Mouse (Mus musculus): ENCODE data around the gene Ppp1r14d. TPM values are rescaled to one million over a fixed set of nuclear protein-coding genes. Genes with fewer than 3 reads are reported as not detected.

Ppp1r14d gene
- polyA plus RNA-seq, 1 experiment = 0.13 TPM

- H3K4me3 ChIP-seq = no peak overlapping the region
- no peaks in the 10 kb centered on the region for H3K36me3 ChIP-seq (ENCODE audit: control insufficient read depth, insufficient read depth)
- peaks cover 10% of the 10 kb centered on the region for H3K27me3 ChIP-seq (ENCODE audit: control insufficient read depth, insufficient read depth, insufficient read length)
- TF ChIP-seq TCF3 (IDR thresholded peaks at IDR 0.05; ENCODE audit: insufficient read length, low read depth) (no peak), SRF (IDR thresholded peaks at IDR 0.05; ENCODE audit: control insufficient read depth, insufficient read length, low read depth) (no peak), USF1 (IDR thresholded peaks at IDR 0.05; ENCODE audit: low read depth) (no peak), MAX (IDR thresholded peaks at IDR 0.05; ENCODE audit: low read depth) (no peak), TCF12 (IDR thresholded peaks at IDR 0.05; ENCODE audit: insufficient read depth, poor library complexity, severe bottlenecking) (no peak), E2F4 (IDR thresholded peaks at IDR 0.05; ENCODE audit: insufficient read depth) (no peak), MYOG (IDR thresholded peaks at IDR 0.05; ENCODE audit: control insufficient read depth in 1 of 3, insufficient read depth in 1 of 3, insufficient read length in 2 of 3, low read depth in 2 of 3) (no peak), MYOD1 (IDR thresholded peaks at IDR 0.05; ENCODE audit: control insufficient read depth in 1 of 3, insufficient read length in 2 of 3, low read depth in 2 of 3) (no peak), CEBPB (IDR thresholded peaks at IDR 0.05; ENCODE audit: insufficient read depth, poor library complexity, severe bottlenecking) (no peak), POLR2AphosphoS2 (IDR thresholded peaks at IDR 0.05; ENCODE audit: insufficient read length, low read depth) (no peak), POLR2A (IDR thresholded peaks at IDR 0.05; ENCODE audit: insufficient read length, low read depth) (no peak), REST (IDR thresholded peaks at IDR 0.05; ENCODE audit: insufficient read depth, insufficient read length) (no peak)
- no peaks in the 10 kb centered on the region for H3K79me2 ChIP-seq (ENCODE audit: control insufficient read depth, insufficient read depth)
- H3K4me2 ChIP-seq (ENCODE audit: low read depth) = no peak overlapping the region
- no peak overlapping the region for H3ac ChIP-seq (ENCODE audit: control insufficient read depth, insufficient read length)
Observed at GRCm38 (mm10) chr2:119240075-119240818, 10.5 kb upstream of the Ppp1r14d start.

- H3K4me3 ChIP-seq = no peak overlapping the region
- no peak overlapping the region for H3ac ChIP-seq (ENCODE audit: control insufficient read depth, insufficient read length)
- H3K27me3 ChIP-seq (ENCODE audit: control insufficient read depth, insufficient read depth, insufficient read length) = peaks cover 14% of the 10 kb centered on the region
- H3K79me2 ChIP-seq (ENCODE audit: control insufficient read depth, insufficient read depth) = no peaks in the 10 kb centered on the region
- no peaks in the 10 kb centered on the region for H3K36me3 ChIP-seq (ENCODE audit: control insufficient read depth, insufficient read depth)
- TF ChIP-seq POLR2AphosphoS2 (IDR thresholded peaks at IDR 0.05; ENCODE audit: insufficient read length, low read depth) (no peak), MYOG (IDR thresholded peaks at IDR 0.05; ENCODE audit: control insufficient read depth in 1 of 3, insufficient read depth in 1 of 3, insufficient read length in 2 of 3, low read depth in 2 of 3) (no peak), REST (IDR thresholded peaks at IDR 0.05; ENCODE audit: insufficient read depth, insufficient read length) (no peak), TCF3 (IDR thresholded peaks at IDR 0.05; ENCODE audit: insufficient read length, low read depth) (no peak), CEBPB (IDR thresholded peaks at IDR 0.05; ENCODE audit: insufficient read depth, poor library complexity, severe bottlenecking) (no peak)
- H3K4me2 ChIP-seq (ENCODE audit: low read depth) = no peak overlapping the region
Observed at GRCm38 (mm10) chr2:119238671-119239070, 9.0 kb upstream of the Ppp1r14d start.

GRCm38 (mm10) chr2:119237871-119238220, 8.1 kb upstream of the Ppp1r14d start:
- TF ChIP-seq SRF (IDR thresholded peaks at IDR 0.05; ENCODE audit: control insufficient read depth, insufficient read length, low read depth) (no peak), USF1 (IDR thresholded peaks at IDR 0.05; ENCODE audit: low read depth) (no peak), E2F4 (IDR thresholded peaks at IDR 0.05; ENCODE audit: insufficient read depth) (no peak), REST (IDR thresholded peaks at IDR 0.05; ENCODE audit: insufficient read depth, insufficient read length) (no peak), MAX (IDR thresholded peaks at IDR 0.05; ENCODE audit: low read depth) (no peak), CEBPB (IDR thresholded peaks at IDR 0.05; ENCODE audit: insufficient read depth, poor library complexity, severe bottlenecking) (no peak), POLR2AphosphoS2 (IDR thresholded peaks at IDR 0.05; ENCODE audit: insufficient read length, low read depth) (no peak), TCF12 (IDR thresholded peaks at IDR 0.05; ENCODE audit: insufficient read depth, poor library complexity, severe bottlenecking) (no peak), POLR2A (IDR thresholded peaks at IDR 0.05; ENCODE audit: insufficient read length, low read depth) (no peak), MYOG (IDR thresholded peaks at IDR 0.05; ENCODE audit: control insufficient read depth in 1 of 3, insufficient read depth in 1 of 3, insufficient read length in 2 of 3, low read depth in 2 of 3) (no peak), TCF3 (IDR thresholded peaks at IDR 0.05; ENCODE audit: insufficient read length, low read depth) (no peak)
- no peak overlapping the region for H3K4me3 ChIP-seq
- H3ac ChIP-seq (ENCODE audit: control insufficient read depth, insufficient read length) = no peak overlapping the region
- peaks cover 14% of the 10 kb centered on the region for H3K27me3 ChIP-seq (ENCODE audit: control insufficient read depth, insufficient read depth, insufficient read length)
- no peaks in the 10 kb centered on the region for H3K36me3 ChIP-seq (ENCODE audit: control insufficient read depth, insufficient read depth)
- H3K4me2 ChIP-seq (ENCODE audit: low read depth) = peak overlapping the region; percentile 49
- no peaks in the 10 kb centered on the region for H3K79me2 ChIP-seq (ENCODE audit: control insufficient read depth, insufficient read depth)

GRCm38 (mm10) chr2:119237210-119237870, 7.6 kb upstream of the Ppp1r14d start, which contains the start of gene Spint1:
Gene Spint1, plus strand, starts transcription at chr2:119237362.
- TF ChIP-seq MYOG (IDR thresholded peaks at IDR 0.05; ENCODE audit: control insufficient read depth in 1 of 3, insufficient read depth in 1 of 3, insufficient read length in 2 of 3, low read depth in 2 of 3) (no peak), USF1 (IDR thresholded peaks at IDR 0.05; ENCODE audit: low read depth) (no peak), E2F4 (IDR thresholded peaks at IDR 0.05; ENCODE audit: insufficient read depth) (no peak), POLR2AphosphoS2 (IDR thresholded peaks at IDR 0.05; ENCODE audit: insufficient read length, low read depth) (no peak), REST (IDR thresholded peaks at IDR 0.05; ENCODE audit: insufficient read depth, insufficient read length) (no peak), TCF12 (IDR thresholded peaks at IDR 0.05; ENCODE audit: insufficient read depth, poor library complexity, severe bottlenecking) (no peak), MAX (IDR thresholded peaks at IDR 0.05; ENCODE audit: low read depth) (no peak), POLR2A (IDR thresholded peaks at IDR 0.05; ENCODE audit: insufficient read length, low read depth) (no peak), TCF3 (IDR thresholded peaks at IDR 0.05; ENCODE audit: insufficient read length, low read depth) (no peak), SRF (IDR thresholded peaks at IDR 0.05; ENCODE audit: control insufficient read depth, insufficient read length, low read depth) (no peak), CEBPB (IDR thresholded peaks at IDR 0.05; ENCODE audit: insufficient read depth, poor library complexity, severe bottlenecking) (no peak), MYOD1 (IDR thresholded peaks at IDR 0.05; ENCODE audit: control insufficient read depth in 1 of 3, insufficient read length in 2 of 3, low read depth in 2 of 3) (no peak)
- Histone ChIP-seq H3K27me3 (ENCODE audit: control insufficient read depth, insufficient read depth, insufficient read length) (peaks cover 14% of the 10 kb centered on the region), H3K79me2 (ENCODE audit: control insufficient read depth, insufficient read depth) (no peaks in the 10 kb centered on the region), H3K4me2 (ENCODE audit: low read depth) (peak within 1 kb of the TSS; percentile 49), H3ac (ENCODE audit: control insufficient read depth, insufficient read length) (no peak within 1 kb of the TSS), H3K4me3 (no peak within 1 kb of the TSS), H3K36me3 (ENCODE audit: control insufficient read depth, insufficient read depth) (no peaks in the 10 kb centered on the region)
